Mouse (Mus musculus) midbrain, embryonic 14.5 days (tissue): ENCODE data around the gene Them5. TPM values are rescaled to one million over a fixed set of nuclear protein-coding genes. Genes with fewer than 3 reads are reported as not detected.

ENCODE experiments used
- ATAC-seq: fragments of 200-750 bp; cut with Nextera tagmentation; 2 replicates; pipeline ENCODE4 v1.8.0; 2017; ENCODE audit warnings: moderate number of reproducible peaks, moderate library complexity; ENCODE audit not compliant: low FRiP score, low TSS enrichment
- DNase-seq: peaks from one replicate; pipeline ENCODE4 v3.0.0-alpha.2; 2015
- H3K27ac ChIP-seq: fragments of 300-500 bp; sonication (generic); replicated peaks from 2 replicates; pipeline ENCODE4 v1.5.1; 2014; ENCODE audit warnings: mild to moderate bottlenecking, low read depth, low read length, moderate library complexity
- H3K27me3 ChIP-seq: fragments of 300-500 bp; sonication (generic); 2 replicates; pipeline ENCODE4 v1.6.1; 2014; ENCODE audit warnings: low read length, control low read depth, mixed read lengths; ENCODE audit not compliant: control insufficient read depth, insufficient read depth
- H3K36me3 ChIP-seq: fragments of 300-500 bp; sonication (generic); 2 replicates; pipeline ENCODE4 v1.6.1; 2014; ENCODE audit warnings: low read length, control low read depth; ENCODE audit not compliant: control insufficient read depth, insufficient read depth
- H3K4me1 ChIP-seq: fragments of 300-500 bp; sonication (generic); 2 replicates; pipeline ENCODE4 v1.6.1; 2014; ENCODE audit warnings: mild to moderate bottlenecking, antibody characterized with exemption, low read length, control low read depth; ENCODE audit not compliant: control insufficient read depth, insufficient read depth
- H3K4me2 ChIP-seq: fragments of 300-500 bp; sonication (generic); 2 replicates; pipeline ENCODE4 v1.6.1; 2014; ENCODE audit warnings: mild to moderate bottlenecking, low read length, moderate library complexity
- H3K4me3 ChIP-seq: fragments of 300-500 bp; sonication (generic); replicated peaks from 2 replicates; pipeline ENCODE4 v1.5.1; 2014; ENCODE audit warnings: low read depth, low read length
- H3K9ac ChIP-seq: fragments of 300-500 bp; sonication (generic); replicated peaks from 2 replicates; pipeline ENCODE4 v1.6.1; 2014; ENCODE audit warnings: mild to moderate bottlenecking, low read length, moderate library complexity
- H3K9me3 ChIP-seq: fragments of 300-500 bp; sonication (generic); 2 replicates; pipeline ENCODE4 v1.6.1; 2016; ENCODE audit warnings: low read length, control low read depth, mixed read lengths; ENCODE audit not compliant: control insufficient read depth
- WGBS: fragments of 180-500 bp; shearing (Covaris S2); extraction: QIAGEN DNeasy Blood & Tissue Kit; methylation state at CpG from one replicate; pipeline ENCODE4 v1.1.7; 2014; 5-methylcytosine and 5-hydroxymethylcytosine counted together
- polyA plus RNA-seq: library from polyadenylated mRNA; unstranded; fragments of >200 nt; fragmentation: Nextera tagmentation; extraction: Ambion mirVana; gene quantifications from 2 replicates; pipeline ENCODE4 v1.2.1, GENCODE M21; 2014

Gene Them5
- polyA plus RNA-seq, 1 experiment from 2014 or later: not detected

- no peaks in the 10 kb centered on the region for H3K36me3 ChIP-seq
- H3K27me3 ChIP-seq: no peaks in the 10 kb centered on the region
- H3K4me3 ChIP-seq: no peak overlapping the region
- no peak overlapping the region for H3K27ac ChIP-seq
- no peak overlapping the region for H3K9ac ChIP-seq
- no peak for ATAC-seq
- H3K4me1 ChIP-seq: no peaks in the 10 kb centered on the region
- DNase-seq: no peak
- no peaks in the 10 kb centered on the region for H3K9me3 ChIP-seq
- H3K4me2 ChIP-seq: no peak overlapping the region
- WGBS: 67% methylated on average over 4 of the region's 4 CpGs
These were observed 44.8 kb downstream of the Them5 start for GRCm38 (mm10) chr3:94386671-94387070.

GRCm38 (mm10) chr3:94387391-94387790, 45.5 kb downstream of the Them5 start:
- Histone ChIP-seq H3K27me3 (no peaks in the 10 kb centered on the region), H3K27ac (no peak overlapping the region), H3K4me2 (no peak overlapping the region), H3K36me3 (no peaks in the 10 kb centered on the region), H3K9ac (no peak overlapping the region), H3K4me1 (no peaks in the 10 kb centered on the region), H3K9me3 (no peaks in the 10 kb centered on the region), H3K4me3 (no peak overlapping the region)
- WGBS: 94% methylated on average over 10 of the region's 10 CpGs
- no peak for ATAC-seq
- no peak for DNase-seq

- Histone ChIP-seq H3K27me3 (no peaks in the 10 kb centered on the region), H3K4me1 (no peaks in the 10 kb centered on the region), H3K4me3 (no peak overlapping the region), H3K36me3 (no peaks in the 10 kb centered on the region), H3K4me2 (no peak overlapping the region), H3K9me3 (no peaks in the 10 kb centered on the region), H3K27ac (no peak overlapping the region), H3K9ac (no peak overlapping the region)
- ATAC-seq: no peak
- 87% methylated on average over 5 of the region's 5 CpGs for WGBS
- DNase-seq: no peak
These were observed 46.1 kb downstream of the Them5 start for GRCm38 (mm10) chr3:94388047-94388446.

GRCm38 (mm10) chr3:94389420-94389819, 47.5 kb downstream of the Them5 start:
- Histone ChIP-seq H3K9ac (no peak overlapping the region), H3K9me3 (no peaks in the 10 kb centered on the region), H3K27me3 (no peaks in the 10 kb centered on the region), H3K36me3 (no peaks in the 10 kb centered on the region), H3K4me2 (no peak overlapping the region), H3K4me1 (no peaks in the 10 kb centered on the region), H3K4me3 (no peak overlapping the region), H3K27ac (no peak overlapping the region)
- 96% methylated on average over 16 of the region's 16 CpGs for WGBS
- ATAC-seq: no peak
- DNase-seq: no peak

GRCm38 (mm10) chr3:94391001-94391400, 49.1 kb downstream of the Them5 start:
- no peak for ATAC-seq
- DNase-seq: no peak

GRCm38 (mm10) chr3:94392128-94392527, 50.2 kb downstream of the Them5 start:
- H3K4me2 ChIP-seq: no peak overlapping the region
- H3K9me3 ChIP-seq: no peaks in the 10 kb centered on the region
- H3K4me1 ChIP-seq: no peaks in the 10 kb centered on the region
- WGBS: 92% methylated on average over 2 of the region's 2 CpGs
- H3K27me3 ChIP-seq: no peaks in the 10 kb centered on the region
- ATAC-seq: no peak
- DNase-seq: no peak
- H3K9ac ChIP-seq: no peak overlapping the region
- H3K36me3 ChIP-seq: no peaks in the 10 kb centered on the region
- H3K4me3 ChIP-seq: no peak overlapping the region
- H3K27ac ChIP-seq: no peak overlapping the region

More at GRCm38 (mm10) chr3:94391001-94391400, 49.1 kb downstream of the Them5 start:
- Histone ChIP-seq H3K4me2 (no peak overlapping the region), H3K9ac (no peak overlapping the region), H3K4me3 (no peak overlapping the region), H3K27ac (no peak overlapping the region), H3K36me3 (no peaks in the 10 kb centered on the region), H3K27me3 (no peaks in the 10 kb centered on the region), H3K9me3 (no peaks in the 10 kb centered on the region), H3K4me1 (no peaks in the 10 kb centered on the region)
- WGBS: 85% methylated on average over 5 of the region's 5 CpGs

GRCm38 (mm10) chr3:94393049-94393448, 51.1 kb downstream of the Them5 start:
- 78% methylated on average over 4 of the region's 4 CpGs for WGBS
- no peaks in the 10 kb centered on the region for H3K27me3 ChIP-seq
- no peaks in the 10 kb centered on the region for H3K4me1 ChIP-seq
- H3K27ac ChIP-seq: no peak overlapping the region
- no peaks in the 10 kb centered on the region for H3K9me3 ChIP-seq
- no peak for ATAC-seq
- no peak overlapping the region for H3K4me2 ChIP-seq
- no peak for DNase-seq
- H3K4me3 ChIP-seq: no peak overlapping the region
- H3K36me3 ChIP-seq: no peaks in the 10 kb centered on the region
- no peak overlapping the region for H3K9ac ChIP-seq

GRCm38 (mm10) chr3:94396336-94396735, 54.4 kb downstream of the Them5 start:
- Histone ChIP-seq H3K4me3 (no peak overlapping the region), H3K4me1 (peaks cover 12% of the 10 kb centered on the region; the same call in 1 of the 2 replicates), H3K27me3 (no peaks in the 10 kb centered on the region), H3K27ac (no peak overlapping the region), H3K9me3 (no peaks in the 10 kb centered on the region), H3K4me2 (no peak overlapping the region), H3K36me3 (no peaks in the 10 kb centered on the region), H3K9ac (no peak overlapping the region)
- DNase-seq (no peak), ATAC-seq (no peak)
- WGBS: 61% methylated on average over 1 of the region's 1 CpGs

GRCm38 (mm10) chr3:94396851-94397250, 55.0 kb downstream of the Them5 start:
- H3K4me1 ChIP-seq: peaks cover 12% of the 10 kb centered on the region; the same call in 1 of the 2 replicates
- no peak overlapping the region for H3K4me2 ChIP-seq
- no peak for DNase-seq
- WGBS: 86% methylated on average over 4 of the region's 4 CpGs
- H3K4me3 ChIP-seq: no peak overlapping the region
- H3K36me3 ChIP-seq: no peaks in the 10 kb centered on the region
- no peak for ATAC-seq
- H3K9ac ChIP-seq: no peak overlapping the region
- H3K9me3 ChIP-seq: no peaks in the 10 kb centered on the region
- no peaks in the 10 kb centered on the region for H3K27me3 ChIP-seq
- no peak overlapping the region for H3K27ac ChIP-seq
